Mouse (Mus musculus): ENCODE results near the gene Kcna7. TPM values are rescaled to one million over a fixed set of nuclear protein-coding genes. Genes with fewer than 3 reads are reported as not detected.

Kcna7 gene
- total and polyA plus RNA-seq, 3 experiments, result 0.16 to 3.2 (median 0.39) TPM

GRCm38 (mm10) chr7:45449974-45450373 is 44.5 kb downstream of the Kcna7 start:
- DNase-seq (ENCODE audit: extremely low read depth), result no peak
- in situ Hi-C loops (cut with MboI; ENCODE audit: low pct_ligation_motif_present, low pct_unique_long_range_greater_than_20kb, low sequenced_read_pairs), result no loop called here
- no peak overlapping the region for H3K4me3 ChIP-seq (replicated peaks in 1 of 3; ENCODE audit: low read depth in 2 of 3, low read length in 2 of 3, poor library complexity in 1 of 3)
- no peak overlapping the region for H3K9ac ChIP-seq (ENCODE audit: insufficient read depth, low read depth)
- H3K4me2 ChIP-seq (ENCODE audit: insufficient read depth, low read depth, poor library complexity, severe bottlenecking), result no peak overlapping the region
- H3K27ac ChIP-seq (ENCODE audit: insufficient read depth, low read depth), result no peak overlapping the region
- peaks cover 30 to 62% of the 10 kb centered on the region in 2 experiments for H3K36me3 ChIP-seq (replicated peaks in 1 of 2; ENCODE audit: control insufficient read depth in 1 of 2, insufficient read depth in 1 of 2, low read length in 1 of 2)
- dilution Hi-C loops (cut with MboI; ENCODE audit: extremely low pct_ligation_motif_present, extremely low pct_unique_long_range_greater_than_20kb, low sequenced_read_pairs), result no loop called here
- TF ChIP-seq E2F4 (IDR thresholded peaks at IDR 0.05; ENCODE audit: insufficient replicate concordance, low read depth, low read length) (no peak), UBTF (IDR thresholded peaks at IDR 0.05; ENCODE audit: low read depth, low read length) (no peak), CHD1 (IDR thresholded peaks at IDR 0.05; ENCODE audit: low read depth, low read length) (no peak), IRF4 (IDR thresholded peaks at IDR 0.05; ENCODE audit: low read depth, low read length) (no peak), GABPA (IDR thresholded peaks at IDR 0.05; ENCODE audit: insufficient replicate concordance, low read depth, low read length) (no peak), NRF1 (IDR thresholded peaks at IDR 0.05; ENCODE audit: low read depth, low read length) (no peak), RCOR1 (conservative IDR thresholded peaks at IDR 0.05; ENCODE audit: low read depth, low read length) (no peak), CTCF (conservative IDR thresholded peaks at IDR 0.05 in 1 of 2, IDR thresholded peaks at IDR 0.05 in 1 of 2; ENCODE audit: low read depth in 2 of 2, low read length in 2 of 2) (no peak), ZKSCAN1 (IDR thresholded peaks at IDR 0.05; ENCODE audit: borderline replicate concordance, low read depth, low read length) (no peak), CHD2 (IDR thresholded peaks at IDR 0.05; ENCODE audit: low read length) (no peak), ETS1 (conservative IDR thresholded peaks at IDR 0.05; ENCODE audit: low read depth, low read length) (no peak), BHLHE40 (IDR thresholded peaks at IDR 0.05; ENCODE audit: low read depth, low read length) (no peak), ELF1 (IDR thresholded peaks at IDR 0.05; ENCODE audit: low read depth, low read length) (no peak), POLR2AphosphoS2 (IDR thresholded peaks at IDR 0.05; ENCODE audit: low read depth, low read length) (no peak), TCF12 (IDR thresholded peaks at IDR 0.05; ENCODE audit: low read depth, low read length) (no peak), MAX (IDR thresholded peaks at IDR 0.05; ENCODE audit: low read length) (no peak), EP300 (IDR thresholded peaks at IDR 0.05; ENCODE audit: low read length) (no peak), MEF2A (IDR thresholded peaks at IDR 0.05; ENCODE audit: borderline replicate concordance, low read depth, low read length) (no peak), POLR2A (IDR thresholded peaks at IDR 0.05; ENCODE audit: low read depth, low read length) (no peak), PAX5 (IDR thresholded peaks at IDR 0.05; ENCODE audit: low read length) (no peak)
- H3K4me1 ChIP-seq (ENCODE audit: control insufficient read depth in 1 of 2, insufficient read depth in 2 of 2), result peaks cover 2 to 19% of the 10 kb centered on the region in 2 experiments
- H3K27me3 ChIP-seq (replicated peaks), result no peaks in the 10 kb centered on the region
- no peaks in the 10 kb centered on the region for H3K9me3 ChIP-seq (replicated peaks; ENCODE audit: low read length)
- H3K79me2 ChIP-seq (replicated peaks; ENCODE audit: control insufficient read depth, extremely low read depth, insufficient read depth, poor library complexity, severe bottlenecking), result no peaks in the 10 kb centered on the region

DNA sequence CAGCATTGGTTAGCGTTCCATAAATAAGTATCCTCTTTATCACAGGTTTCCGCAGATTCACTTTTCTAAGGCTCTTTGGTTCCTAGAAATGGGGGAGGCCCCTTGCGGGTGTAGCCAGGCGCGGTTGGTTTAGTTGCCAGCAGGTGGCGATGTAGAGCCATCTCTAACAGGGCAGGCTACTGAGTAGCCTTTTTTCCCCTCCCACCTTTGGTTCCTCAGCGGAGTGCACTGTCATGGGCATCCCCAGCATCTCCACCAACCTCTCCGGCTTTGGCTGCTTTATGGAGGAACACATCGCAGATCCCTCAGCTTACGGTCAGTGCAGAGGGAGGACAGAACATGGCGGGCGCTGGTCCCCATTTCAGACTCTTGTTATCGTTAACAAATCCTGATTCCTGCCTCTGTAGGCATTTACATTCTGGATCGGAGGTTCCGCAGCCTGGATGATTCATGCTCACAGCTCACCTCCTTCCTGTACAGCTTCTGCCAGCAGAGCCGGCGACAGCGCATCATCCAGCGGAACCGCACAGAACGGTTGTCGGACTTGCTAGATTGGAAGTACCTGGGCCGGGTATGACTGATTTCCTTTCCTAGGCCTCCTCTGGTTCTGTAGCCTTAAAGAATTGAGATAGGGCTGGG is 46.0 kb downstream of the Kcna7 start:
- Histone ChIP-seq H3K27ac (ENCODE audit: insufficient read depth, low read depth) (no peak overlapping the region), H3K27me3 (replicated peaks) (no peaks in the 10 kb centered on the region), H3K36me3 (replicated peaks in 1 of 2; ENCODE audit: control insufficient read depth in 1 of 2, insufficient read depth in 1 of 2, low read length in 1 of 2) (peaks cover 42 to 67% of the 10 kb centered on the region in 2 experiments), H3K79me2 (replicated peaks; ENCODE audit: control insufficient read depth, extremely low read depth, insufficient read depth, poor library complexity, severe bottlenecking) (no peaks in the 10 kb centered on the region), H3K4me2 (ENCODE audit: insufficient read depth, low read depth, poor library complexity, severe bottlenecking) (no peak overlapping the region), H3K9me3 (replicated peaks; ENCODE audit: low read length) (no peaks in the 10 kb centered on the region), H3K9ac (ENCODE audit: insufficient read depth, low read depth) (no peak overlapping the region), H3K4me3 (replicated peaks in 1 of 3; ENCODE audit: low read depth in 2 of 3, low read length in 2 of 3, poor library complexity in 1 of 3) (no peak overlapping the region), H3K4me1 (ENCODE audit: control insufficient read depth in 1 of 2, insufficient read depth in 2 of 2) (peaks cover 2 to 25% of the 10 kb centered on the region in 2 experiments)
- TF ChIP-seq SIN3A (IDR thresholded peaks at IDR 0.05; ENCODE audit: low read length) (peak; percentile 39; the same call in 1 of the 2 replicates), POLR2AphosphoS2 (IDR thresholded peaks at IDR 0.05; ENCODE audit: low read depth, low read length) (no peak), MAX (IDR thresholded peaks at IDR 0.05; ENCODE audit: low read length) (no peak), KAT2A (IDR thresholded peaks at IDR 0.05; ENCODE audit: insufficient replicate concordance, low read length) (no peak), TCF12 (IDR thresholded peaks at IDR 0.05; ENCODE audit: low read depth, low read length) (peak; percentile 19; the same call in 1 of the 2 replicates), MXI1 (IDR thresholded peaks at IDR 0.05; ENCODE audit: low read depth, low read length) (peak; percentile 53), GABPA (IDR thresholded peaks at IDR 0.05; ENCODE audit: insufficient replicate concordance, low read depth, low read length) (no peak), CHD1 (IDR thresholded peaks at IDR 0.05; ENCODE audit: low read depth, low read length) (no peak), HCFC1 (IDR thresholded peaks at IDR 0.05; ENCODE audit: low read depth, low read length) (no peak), ELF1 (IDR thresholded peaks at IDR 0.05; ENCODE audit: low read depth, low read length) (0 out of 2 replicates have a peak, but pooled peaks have one; percentile 16), RAD21 (IDR thresholded peaks at IDR 0.05; ENCODE audit: low read depth, low read length) (peak; percentile 75), MAZ (IDR thresholded peaks at IDR 0.05; ENCODE audit: low read depth, low read length) (no peak; the same call in 1 of the 2 replicates), MEF2A (IDR thresholded peaks at IDR 0.05; ENCODE audit: borderline replicate concordance, low read depth, low read length) (peak; percentile 45; the same call in 1 of the 2 replicates), MYC (IDR thresholded peaks at IDR 0.05; ENCODE audit: low read depth, low read length) (0 out of 2 replicates have a peak, but pooled peaks have one; percentile 43), SMC3 (IDR thresholded peaks at IDR 0.05; ENCODE audit: low read depth, low read length) (peak; percentile 86), CTCF (conservative IDR thresholded peaks at IDR 0.05 in 1 of 2, IDR thresholded peaks at IDR 0.05 in 1 of 2; ENCODE audit: low read depth in 2 of 2, low read length in 2 of 2) (peak; percentile 73 to 90), IRF4 (IDR thresholded peaks at IDR 0.05; ENCODE audit: low read depth, low read length) (peak; percentile 63; the same call in 1 of the 2 replicates), PAX5 (IDR thresholded peaks at IDR 0.05; ENCODE audit: low read length) (no peak)
- in situ Hi-C loops (cut with MboI; ENCODE audit: low pct_ligation_motif_present, low pct_unique_long_range_greater_than_20kb, low sequenced_read_pairs) (no loop called here), dilution Hi-C loops (cut with MboI; ENCODE audit: extremely low pct_ligation_motif_present, extremely low pct_unique_long_range_greater_than_20kb, low sequenced_read_pairs) (no loop called here)
- DNase-seq (ENCODE audit: extremely low read depth), result peak; percentile 92
